Mouse (Mus musculus) ES-Bruce4 (cell line): ENCODE data around the gene Sgca.

Source experiments
- CTCF ChIP-seq: IDR thresholded peaks from one replicate; pipeline ENCODE4 v1.8.1; 2011; ENCODE audit warnings: low read depth, low read length
- EP300 ChIP-seq: IDR thresholded peaks from 2 replicates; pipeline ENCODE4 v1.6.1; 2011; ENCODE audit warnings: low read depth, low read length; ENCODE audit not compliant: insufficient read depth
- POLR2A ChIP-seq: IDR thresholded peaks from one replicate; pipeline ENCODE4 v1.8.1; 2011; ENCODE audit warnings: low read length; ENCODE audit not compliant: insufficient read depth

- no peak for TF ChIP-seq CTCF
- TF ChIP-seq POLR2A = no peak
- no peak for TF ChIP-seq EP300
These were observed 18.2 kb upstream of the Sgca start for GRCm38 (mm10) chr11:94994208-94994814.
